Mouse (Mus musculus) CH12.LX (cell line): ENCODE results near the gene Ncor2. TPM values are rescaled to one million over a fixed set of nuclear protein-coding genes. Genes with fewer than 3 reads are reported as not detected.

Experiments
- DNase-seq: peaks from one replicate; pipeline ENCODE4 v3.0.0-alpha.2; 2013; ENCODE audit errors: extremely low read depth
- H3K27ac ChIP-seq: 2 replicates; pipeline ENCODE4 v1.5.1; 2012; ENCODE audit warnings: low read depth, mild to moderate bottlenecking, control low read depth, moderate library complexity; ENCODE audit not compliant: insufficient read depth
- H3K27me3 ChIP-seq: replicated peaks from 2 replicates; pipeline ENCODE3; 2012; ENCODE audit warnings: inconsistent platforms
- H3K36me3 ChIP-seq, 2 experiments: replicated peaks in 1 of 2; 2 replicates each; pipeline versions ENCODE3 to v1.6.1; 2012; ENCODE audit warnings: inconsistent platforms in 1 of 2, low read length in 1 of 2, mild to moderate bottlenecking in 1 of 2, mixed read lengths in 1 of 2, moderate library complexity in 1 of 2; ENCODE audit not compliant: control insufficient read depth in 1 of 2, insufficient read depth in 1 of 2
- H3K4me1 ChIP-seq, 2 experiments: 2 replicates each; pipeline ENCODE4 v1.6.1; 2012; ENCODE audit warnings: inconsistent platforms in 1 of 2, moderate library complexity in 1 of 2; ENCODE audit not compliant: insufficient read depth in 2 of 2, control insufficient read depth in 1 of 2
- H3K4me2 ChIP-seq: 2 replicates; pipeline ENCODE4 v1.6.1; 2012; ENCODE audit warnings: low read depth, mild to moderate bottlenecking, control low read depth; ENCODE audit not compliant: poor library complexity, insufficient read depth, severe bottlenecking
- H3K4me3 ChIP-seq, 3 experiments: fragments of 150-350 bp in 1 of 3; sonication (generic) in 1 of 3; replicated peaks in 1 of 3; 2 replicates each; pipeline versions ENCODE3 to v1.5.1; 2011 to 2012; ENCODE audit warnings: low read depth in 2 of 3, low read length in 2 of 3, mild to moderate bottlenecking in 2 of 3, moderate library complexity in 2 of 3, control low read depth in 1 of 3, improper control_type of control experiment in 1 of 3, inconsistent platforms in 1 of 3, mixed read lengths in 1 of 3; ENCODE audit not compliant: poor library complexity in 1 of 3
- H3K79me2 ChIP-seq: replicated peaks from 2 replicates; pipeline ENCODE4 v1.6.1; 2012; ENCODE audit warnings: mild to moderate bottlenecking, moderate library complexity; ENCODE audit not compliant: control insufficient read depth, poor library complexity, insufficient read depth, severe bottlenecking; ENCODE audit errors: extremely low read depth
- H3K9ac ChIP-seq: 2 replicates; pipeline ENCODE4 v1.6.1; 2012; ENCODE audit warnings: low read depth, mild to moderate bottlenecking, control low read depth, moderate library complexity; ENCODE audit not compliant: insufficient read depth
- H3K9me3 ChIP-seq: replicated peaks from 2 replicates; pipeline ENCODE3; 2012; ENCODE audit warnings: low read length, inconsistent platforms, mixed read lengths
- BHLHE40 ChIP-seq: IDR thresholded peaks from 2 replicates; pipeline ENCODE4 v1.6.1; 2011; ENCODE audit warnings: mild to moderate bottlenecking, low read depth, low read length, improper control_type of control experiment
- CHD2 ChIP-seq: IDR thresholded peaks from 2 replicates; pipeline ENCODE4 v1.6.1; 2011; ENCODE audit warnings: low read length, improper control_type of control experiment
- E2F4 ChIP-seq: IDR thresholded peaks from 2 replicates; pipeline ENCODE4 v1.6.1; 2011; ENCODE audit warnings: low read depth, low read length, improper control_type of control experiment; ENCODE audit not compliant: insufficient replicate concordance
- ELF1 ChIP-seq: IDR thresholded peaks from 2 replicates; pipeline ENCODE4 v1.6.1; 2014; ENCODE audit warnings: low read depth, mild to moderate bottlenecking, inconsistent platforms, low read length, improper control_type of control experiment
- GABPA ChIP-seq: IDR thresholded peaks from 2 replicates; pipeline ENCODE4 v1.6.1; 2012; ENCODE audit warnings: low read depth, low read length, improper control_type of control experiment, inconsistent platforms; ENCODE audit not compliant: insufficient replicate concordance
- HCFC1 ChIP-seq: IDR thresholded peaks from 2 replicates; pipeline ENCODE4 v1.6.1; 2012; ENCODE audit warnings: low read depth, mild to moderate bottlenecking, inconsistent platforms, low read length, improper control_type of control experiment
- KAT2A ChIP-seq: IDR thresholded peaks from 2 replicates; pipeline ENCODE4 v1.6.1; 2012; ENCODE audit warnings: low read length, improper control_type of control experiment, inconsistent platforms; ENCODE audit not compliant: insufficient replicate concordance
- MAX ChIP-seq: IDR thresholded peaks from 2 replicates; pipeline ENCODE4 v1.6.1; 2011; ENCODE audit warnings: low read length, improper control_type of control experiment
- MEF2A ChIP-seq: IDR thresholded peaks from 2 replicates; pipeline ENCODE4 v1.6.1; 2014; ENCODE audit warnings: low read depth, mild to moderate bottlenecking, inconsistent platforms, low read length, improper control_type of control experiment, borderline replicate concordance
- MXI1 ChIP-seq: IDR thresholded peaks from 2 replicates; pipeline ENCODE4 v1.6.1; 2011; ENCODE audit warnings: mild to moderate bottlenecking, low read depth, low read length, improper control_type of control experiment
- MYC ChIP-seq: IDR thresholded peaks from 2 replicates; pipeline ENCODE4 v1.6.1; 2011; ENCODE audit warnings: low read depth, mild to moderate bottlenecking, improper control_type of control experiment, low read length
- NRF1 ChIP-seq: IDR thresholded peaks from 2 replicates; pipeline ENCODE4 v1.6.1; 2014; ENCODE audit warnings: low read depth, mild to moderate bottlenecking, inconsistent platforms, low read length, improper control_type of control experiment, moderate library complexity
- RAD21 ChIP-seq: IDR thresholded peaks from 2 replicates; pipeline ENCODE4 v1.6.1; 2011; ENCODE audit warnings: low read depth, mild to moderate bottlenecking, low read length, improper control_type of control experiment, moderate library complexity
- SIN3A ChIP-seq: IDR thresholded peaks from 2 replicates; pipeline ENCODE4 v1.6.1; 2012; ENCODE audit warnings: low read length, improper control_type of control experiment, inconsistent platforms
- SMC3 ChIP-seq: IDR thresholded peaks from 2 replicates; pipeline ENCODE4 v1.6.1; 2011; ENCODE audit warnings: low read depth, low read length, improper control_type of control experiment
- TCF12 ChIP-seq: IDR thresholded peaks from 2 replicates; pipeline ENCODE4 v1.6.1; 2014; ENCODE audit warnings: low read depth, mild to moderate bottlenecking, inconsistent platforms, low read length, improper control_type of control experiment
- UBTF ChIP-seq: IDR thresholded peaks from 2 replicates; pipeline ENCODE4 v1.6.1; 2012; ENCODE audit warnings: low read depth, mild to moderate bottlenecking, inconsistent platforms, low read length, improper control_type of control experiment, moderate library complexity
- USF2 ChIP-seq: conservative IDR thresholded peaks from 2 replicates; pipeline ENCODE4 v1.6.1; 2011; ENCODE audit warnings: low read depth, low read length, improper control_type of control experiment
- ZC3H11A ChIP-seq: IDR thresholded peaks from 2 replicates; pipeline ENCODE4 v1.6.1; 2012; ENCODE audit warnings: low read depth, mild to moderate bottlenecking, inconsistent platforms, low read length, improper control_type of control experiment
- ZKSCAN1 ChIP-seq: IDR thresholded peaks from 2 replicates; pipeline ENCODE4 v1.6.1; 2012; ENCODE audit warnings: low read depth, inconsistent platforms, low read length, improper control_type of control experiment, borderline replicate concordance
- ZMIZ1 ChIP-seq: IDR thresholded peaks from 2 replicates; pipeline ENCODE4 v1.6.1; 2012; ENCODE audit warnings: low read depth, mild to moderate bottlenecking, inconsistent platforms, low read length, improper control_type of control experiment
- ZNF384 ChIP-seq: IDR thresholded peaks from 2 replicates; pipeline ENCODE4 v1.6.1; 2012; ENCODE audit warnings: low read depth, low read length, improper control_type of control experiment, inconsistent platforms
- dilution Hi-C: fragments of 300-500 bp; cut with MboI; formaldehyde crosslinking; loops from 2 replicates; pipeline ENCODE4 v1.14.3; 2020; ENCODE audit warnings: low sequenced_read_pairs; ENCODE audit not compliant: extremely low pct_unique_long_range_greater_than_20kb, extremely low pct_ligation_motif_present
- in situ Hi-C: fragments of 300-500 bp; cut with MboI; formaldehyde crosslinking; loops from 3 replicates; pipeline ENCODE4 v1.14.3; 2019; ENCODE audit warnings: low sequenced_read_pairs, low pct_ligation_motif_present, low pct_unique_long_range_greater_than_20kb, mixed read lengths
- polyA plus RNA-seq: library from polyadenylated mRNA; unstranded; fragments of >175 nt; gene quantifications from 2 replicates; pipeline ENCODE4 v1.2.1, GENCODE M21; 2012; ENCODE audit warnings: low read depth; ENCODE audit not compliant: insufficient read length
- total RNA-seq, 2 experiments: library from RNA; depleted of rRNA; stranded (reverse); fragments of 300-350 nt in 1 of 2; fragments of >200 nt in 1 of 2; gene quantifications; 2 replicates each; pipeline ENCODE4 v1.2.3; 2012 to 2014

Gene Ncor2
- total and polyA plus RNA-seq, 3 experiments, result 3.9 to 44.7 (median 10.8) TPM

DNA sequence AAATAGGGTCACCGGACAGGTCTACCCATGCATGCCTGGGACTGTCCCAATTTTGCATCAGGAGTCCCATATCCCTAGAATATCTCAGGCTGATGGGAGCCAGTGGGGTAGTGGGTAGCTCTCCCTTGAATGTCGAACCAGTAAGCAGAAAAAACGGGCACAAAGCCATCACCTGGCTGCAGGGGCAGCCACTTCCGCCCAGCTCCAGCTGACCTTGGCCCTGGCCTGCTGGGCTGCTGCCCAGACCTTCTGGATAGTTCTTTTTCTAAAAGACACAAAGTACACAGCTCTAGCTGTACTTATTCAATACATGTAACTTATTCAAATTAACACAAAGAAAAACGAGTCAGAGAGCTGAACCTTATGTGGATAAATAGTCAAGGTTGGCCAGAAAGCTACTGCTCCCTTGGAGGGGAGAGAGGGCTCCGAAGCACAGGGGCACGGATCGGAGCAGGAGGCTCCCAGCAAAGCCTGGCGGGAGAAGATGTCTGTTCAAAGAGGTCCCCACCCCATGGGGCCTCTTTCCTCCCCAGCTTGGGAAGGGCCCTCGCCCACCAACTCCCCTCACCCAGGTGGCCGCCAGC lies 36.4 kb upstream of the Ncor2 start:
- H3K79me2 ChIP-seq, result no peaks in the 10 kb centered on the region
- in situ Hi-C loops, result no loop called here
- H3K4me2 ChIP-seq, result no peak overlapping the region
- H3K4me1 ChIP-seq, result no peaks in the 10 kb centered on the region; a peak in 1 of 4 replicates
- TF ChIP-seq BHLHE40 (no peak), RAD21 (no peak), MEF2A (no peak), ZKSCAN1 (no peak), NRF1 (no peak), ELF1 (no peak), USF2 (no peak), MXI1 (no peak), HCFC1 (no peak), CHD2 (no peak), TCF12 (no peak), ZNF384 (no peak), SMC3 (no peak), UBTF (no peak)
- TF ChIP-seq, all 38 proteins: peak for 0
- Histone ChIP-seq H3K9ac (no peak overlapping the region), H3K4me3 (no peak overlapping the region), H3K27me3 (peaks cover 39% of the 10 kb centered on the region), H3K27ac (no peak overlapping the region), H3K9me3 (peaks cover 9% of the 10 kb centered on the region), H3K36me3 (no peaks in the 10 kb centered on the region)
- dilution Hi-C loops, result no loop called here
- DNase-seq, result no peak

DNA sequence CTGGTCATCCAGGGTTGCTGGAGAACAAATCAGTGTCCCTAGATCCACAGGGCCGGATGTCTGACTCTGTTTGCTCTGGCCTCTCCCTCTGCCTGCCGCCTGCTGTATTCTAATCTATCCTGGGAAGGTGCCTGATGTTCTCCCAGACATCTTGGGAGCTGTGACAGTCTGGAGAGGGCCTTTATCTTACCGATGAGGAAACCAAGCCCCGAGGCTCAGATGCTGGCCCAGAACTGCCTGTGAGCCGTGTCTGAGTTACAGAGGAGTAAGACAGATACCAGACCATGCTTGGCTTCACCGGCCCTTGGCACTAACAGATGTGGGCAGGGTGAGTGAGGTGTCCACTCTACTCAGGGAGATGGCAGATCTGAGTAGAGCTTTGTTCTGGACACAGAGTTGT lies 35.0 kb upstream of the Ncor2 start:
- no peaks in the 10 kb centered on the region for H3K36me3 ChIP-seq
- H3K4me1 ChIP-seq, result no peaks in the 10 kb centered on the region; a peak in 1 of 4 replicates
- no peak overlapping the region for H3K4me3 ChIP-seq
- DNase-seq, result no peak
- in situ Hi-C loops (no loop called here), dilution Hi-C loops (no loop called here)
- peaks cover 34% of the 10 kb centered on the region for H3K27me3 ChIP-seq
- no peak overlapping the region for H3K9ac ChIP-seq
- H3K27ac ChIP-seq, result no peak overlapping the region
- no peak overlapping the region for H3K4me2 ChIP-seq
- peaks cover 4% of the 10 kb centered on the region for H3K9me3 ChIP-seq
- H3K79me2 ChIP-seq, result no peaks in the 10 kb centered on the region
- TF ChIP-seq MYC (no peak), E2F4 (no peak), ZC3H11A (no peak), ZMIZ1 (no peak), KAT2A (no peak), UBTF (no peak), CHD2 (no peak), ZNF384 (no peak), GABPA (no peak), SMC3 (no peak), MXI1 (no peak), SIN3A (no peak), MAX (no peak)
